Mouse (Mus musculus): ENCODE results near the gene Gjb1. TPM values are rescaled to one million over a fixed set of nuclear protein-coding genes. Genes with fewer than 3 reads are reported as not detected.

The Gjb1 gene
- polyA plus RNA-seq, 1 experiment = not detected

DNA sequence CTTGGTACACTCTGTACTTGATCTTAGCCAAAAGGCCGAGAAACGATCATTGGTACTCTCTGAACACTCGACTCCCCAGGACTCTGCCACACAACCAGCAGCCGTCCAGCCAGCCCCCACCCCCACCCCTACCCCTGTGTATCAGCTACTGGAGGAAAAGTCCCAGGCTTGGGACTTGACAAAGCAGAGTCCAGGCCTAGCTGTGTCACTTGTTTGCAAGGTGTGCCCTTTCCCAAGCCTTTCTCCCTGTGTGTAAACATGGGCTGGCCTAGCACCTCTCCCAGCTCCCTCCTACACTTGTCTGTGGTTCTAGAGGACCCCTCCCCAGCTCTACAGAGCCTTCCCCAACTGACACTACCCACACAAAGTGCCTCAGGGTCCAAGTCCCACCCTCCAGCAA lies 10.0 kb downstream of the Gjb1 start:
- TF ChIP-seq GATA1 (IDR thresholded peaks at IDR 0.05; ENCODE audit: low read length) = no peak

DNA sequence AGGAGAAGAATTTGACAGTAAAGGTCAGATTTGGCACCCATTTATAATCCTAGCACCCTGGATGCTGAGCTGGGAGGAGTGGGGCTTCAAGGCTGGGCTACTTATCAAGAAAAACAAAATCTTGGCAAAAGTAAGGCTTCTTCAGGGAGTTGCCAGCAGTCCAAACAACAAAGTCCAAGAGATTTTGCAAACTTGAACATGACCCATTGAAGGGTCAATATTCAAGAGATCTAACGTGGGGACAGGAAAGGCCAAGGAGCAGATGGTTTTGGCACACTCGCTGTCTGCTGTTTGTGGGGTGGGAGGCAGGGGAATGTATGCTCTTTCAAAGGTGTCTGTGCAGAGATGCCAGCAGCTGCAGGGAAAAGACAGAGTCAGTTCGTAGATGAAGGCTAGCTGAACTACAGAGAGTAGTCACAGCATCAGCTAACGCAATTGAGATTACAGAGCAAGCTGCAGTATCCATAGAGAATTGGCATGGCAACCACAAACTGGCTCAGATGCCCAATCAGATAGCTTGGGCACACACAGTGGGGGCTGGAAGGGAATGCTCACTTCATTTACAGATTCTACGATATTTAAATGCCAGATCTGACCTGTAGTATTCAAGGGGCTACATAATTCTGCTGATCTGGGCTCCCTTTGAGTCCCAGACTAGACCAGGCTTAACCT lies 12.8 kb downstream of the Gjb1 start:
- TF ChIP-seq GATA1 (IDR thresholded peaks at IDR 0.05; ENCODE audit: low read length) = no peak

DNA sequence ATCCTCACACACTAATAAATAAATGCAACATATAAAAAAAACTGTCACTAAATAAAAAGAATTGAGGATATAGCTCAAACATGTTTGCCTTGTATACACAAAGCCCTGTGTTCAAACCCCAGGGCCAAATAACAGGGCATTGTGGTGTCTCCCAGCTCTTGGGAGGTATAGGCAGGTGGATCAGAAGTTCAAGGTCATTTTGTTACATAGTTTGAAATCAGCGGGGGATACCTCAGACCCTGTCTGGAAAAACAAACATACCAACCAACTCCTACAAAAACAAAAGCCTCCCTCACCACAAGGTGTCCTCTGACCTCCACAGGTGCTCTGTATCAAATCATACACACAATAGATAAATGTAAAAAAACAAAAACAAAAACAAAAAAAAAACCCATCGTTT lies 18.2 kb downstream of the Gjb1 start:
- TF ChIP-seq GATA1 (IDR thresholded peaks at IDR 0.05; ENCODE audit: low read length) = no peak

DNA sequence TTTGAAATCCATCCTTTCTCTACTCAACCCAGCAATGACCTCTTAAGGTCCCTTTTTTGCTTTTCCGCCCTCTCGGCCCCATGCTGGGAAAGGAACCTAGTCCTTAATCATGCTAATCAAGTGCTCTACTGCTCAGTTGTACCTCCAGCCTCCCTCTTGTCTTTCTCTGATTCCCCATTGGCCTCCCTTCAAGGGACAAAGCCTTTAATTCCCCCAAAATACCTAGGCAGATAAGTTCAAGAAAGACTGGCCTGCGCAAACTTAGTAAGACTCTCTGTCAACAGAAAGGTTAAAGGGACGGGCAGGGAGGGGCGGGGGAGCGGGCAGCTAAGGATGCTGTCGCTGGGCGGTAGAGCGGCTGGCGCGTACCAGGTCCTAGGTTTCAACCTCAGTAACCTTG lies 20.3 kb downstream of the Gjb1 start:
- TF ChIP-seq GATA1 (IDR thresholded peaks at IDR 0.05; ENCODE audit: low read length) = no peak

DNA sequence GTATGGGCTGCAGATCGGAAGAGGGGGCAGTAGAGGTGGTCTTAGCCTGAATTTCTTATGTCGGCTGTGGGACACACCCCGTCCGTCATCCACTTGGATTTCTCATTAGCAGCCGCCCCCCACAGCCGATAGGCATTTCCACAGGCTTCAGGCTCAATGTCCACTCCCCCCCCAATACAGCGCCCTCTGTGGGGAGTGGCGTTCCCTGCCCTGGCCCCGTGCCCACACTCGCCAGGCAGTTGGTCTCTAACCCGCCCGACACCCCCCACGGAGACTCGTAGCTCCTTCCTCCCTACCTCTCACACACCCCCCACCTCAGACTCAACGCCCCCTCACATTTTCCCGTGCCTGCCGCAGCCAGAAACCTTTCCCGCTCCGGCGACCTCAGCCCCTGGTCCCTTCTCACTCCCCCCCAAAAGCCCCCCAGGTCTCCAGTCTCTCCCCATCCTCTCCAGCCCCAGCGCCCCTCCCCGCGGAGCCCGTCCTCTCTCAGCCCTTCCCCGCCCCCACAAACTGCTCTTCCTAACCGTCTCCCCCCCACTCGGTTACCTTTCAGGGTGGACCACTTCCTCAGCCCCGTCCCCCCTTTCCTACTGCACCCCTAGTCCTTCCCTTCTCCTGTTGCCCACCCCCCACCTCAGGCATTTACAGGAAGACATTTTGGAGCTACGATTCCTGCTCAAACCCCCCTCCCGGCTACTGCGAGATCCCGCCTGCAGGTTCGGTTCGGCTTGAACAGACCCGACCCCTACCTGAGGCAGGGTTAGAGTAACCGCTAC lies 43.0 kb downstream of the Gjb1 start:
- TF ChIP-seq GATA1 (IDR thresholded peaks at IDR 0.05; ENCODE audit: low read length) = no peak

DNA sequence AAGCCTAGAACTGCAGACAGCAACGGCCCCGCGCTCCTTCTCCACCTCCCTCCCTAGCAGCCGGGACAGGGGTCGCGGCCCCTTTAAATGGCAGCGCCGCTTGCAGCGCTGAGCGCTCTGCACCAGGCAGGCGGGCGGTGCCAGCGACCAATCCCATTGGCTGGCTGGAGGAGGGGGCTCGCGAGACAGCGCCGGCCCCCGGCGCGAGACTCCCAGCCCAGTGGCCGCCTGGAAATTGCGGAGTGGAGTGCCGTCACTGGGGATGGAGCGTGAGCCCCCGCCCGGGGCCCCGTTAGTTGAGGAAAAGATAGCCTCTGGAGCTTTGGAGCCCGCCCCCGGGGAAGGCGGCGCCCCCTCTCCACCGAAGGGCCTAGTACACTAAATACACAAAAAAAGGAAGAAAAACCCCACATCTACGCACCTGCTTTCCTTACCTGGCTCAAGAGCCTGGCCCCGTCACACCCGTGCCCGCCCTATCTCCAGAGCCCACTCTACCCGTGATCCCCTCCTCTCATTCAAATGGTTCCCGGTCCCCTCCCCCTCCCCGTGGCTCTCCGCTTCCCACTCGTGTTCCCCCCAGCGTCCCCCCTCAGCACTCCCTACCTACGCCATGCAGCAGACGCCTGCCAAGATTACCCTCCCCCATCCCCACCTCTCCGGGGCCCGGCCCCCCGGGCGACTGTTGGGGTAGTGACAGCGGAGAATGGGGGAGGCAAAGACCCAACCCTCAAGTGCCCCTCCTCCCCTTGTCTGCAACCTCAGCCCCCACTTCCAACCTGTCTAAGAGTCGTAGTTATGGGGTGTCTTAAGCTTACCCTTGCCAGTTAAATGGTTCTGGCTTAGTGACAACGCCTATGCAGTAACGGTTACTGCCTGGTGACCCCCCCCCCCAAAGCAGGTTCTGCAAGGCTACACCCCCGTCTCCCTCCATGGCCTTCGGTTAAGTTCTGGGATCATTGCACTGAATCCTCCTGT lies 43.8 kb downstream of the Gjb1 start:
- TF ChIP-seq GATA1 (IDR thresholded peaks at IDR 0.05; ENCODE audit: low read length) = no peak

DNA sequence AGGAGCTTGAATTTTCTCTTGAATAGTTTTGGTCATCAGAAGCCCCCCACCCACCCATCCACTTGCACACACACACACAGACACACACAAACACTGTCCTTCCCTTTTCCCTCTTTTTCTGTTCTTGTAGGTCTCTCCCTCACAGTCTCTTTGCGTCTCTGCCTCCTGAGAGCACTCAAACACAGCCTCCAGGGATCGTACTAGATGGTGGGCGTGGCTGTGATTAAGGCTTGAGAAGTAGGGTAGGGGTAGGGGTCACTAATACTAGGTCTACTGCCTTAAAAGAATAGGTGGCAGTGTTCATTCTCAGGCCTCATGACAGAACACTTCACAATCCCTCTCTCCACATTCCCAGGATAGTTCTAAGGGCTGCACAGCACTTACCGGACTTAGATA lies 44.5 kb downstream of the Gjb1 start, which contains the start of gene Zmym3:
Gene Zmym3, minus strand, starts transcription at position 150 of the 396 bp plus-strand sequence.
- TF ChIP-seq GATA1 (IDR thresholded peaks at IDR 0.05; ENCODE audit: low read length) = no peak

DNA sequence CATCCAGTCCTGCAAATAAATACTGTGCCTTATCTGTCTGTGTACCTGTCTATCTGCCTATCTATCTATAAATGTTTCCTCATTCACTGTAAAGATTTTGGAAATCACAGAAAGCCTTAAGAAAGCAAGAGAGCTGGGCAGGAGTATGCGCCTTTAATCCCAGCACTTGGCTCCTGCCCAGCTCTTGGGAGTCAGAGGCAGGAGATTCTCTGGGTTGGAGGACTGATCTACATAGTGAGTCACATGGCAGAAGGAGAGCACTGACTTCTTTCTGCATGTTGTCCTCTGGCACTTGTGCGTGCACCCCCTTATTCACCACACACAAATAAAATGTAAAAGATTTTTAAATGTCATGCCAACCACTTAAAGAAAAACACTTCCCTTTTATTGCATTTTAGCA lies 47.3 kb downstream of the Gjb1 start:
- no peak for TF ChIP-seq GATA1 (IDR thresholded peaks at IDR 0.05; ENCODE audit: low read length)

DNA sequence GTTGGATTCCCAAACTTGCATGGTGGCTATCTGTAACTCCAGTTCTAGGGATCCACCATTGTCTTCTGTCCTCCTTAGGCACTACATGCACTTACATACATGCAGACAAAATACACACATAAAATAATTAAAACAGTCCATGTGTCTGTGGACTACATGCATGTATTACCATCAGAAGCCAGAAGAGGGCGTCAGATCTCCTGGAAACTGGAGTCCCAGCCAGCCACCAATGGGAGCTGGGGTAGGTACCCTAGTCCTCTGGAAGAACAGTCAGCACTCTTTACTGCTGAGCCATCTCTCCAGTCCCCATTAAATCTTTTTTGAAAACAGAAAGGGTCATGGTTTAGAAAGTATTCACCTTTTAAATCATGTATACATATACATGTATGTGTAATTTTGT lies 51.6 kb downstream of the Gjb1 start:
- no peak for TF ChIP-seq GATA1 (IDR thresholded peaks at IDR 0.05; ENCODE audit: low read length)

DNA sequence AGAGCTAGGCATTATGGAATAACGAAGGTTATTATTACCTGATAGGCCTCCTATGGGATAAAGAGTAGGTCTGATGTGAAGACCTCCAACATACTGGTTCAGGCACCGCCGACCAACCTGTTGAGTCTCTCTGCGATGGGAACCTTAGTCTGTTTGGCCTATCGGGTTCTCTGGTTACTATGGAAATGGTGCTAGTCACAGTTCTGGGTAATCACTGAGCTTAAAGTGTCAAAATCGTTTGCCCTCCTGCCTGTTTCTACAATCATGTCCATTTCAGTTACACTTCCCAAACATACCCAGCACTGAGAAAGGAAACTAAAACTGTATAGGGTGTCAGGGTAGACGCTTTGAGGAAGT lies 52.6 kb downstream of the Gjb1 start:
- no peak for TF ChIP-seq GATA1 (IDR thresholded peaks at IDR 0.05; ENCODE audit: low read length)

DNA sequence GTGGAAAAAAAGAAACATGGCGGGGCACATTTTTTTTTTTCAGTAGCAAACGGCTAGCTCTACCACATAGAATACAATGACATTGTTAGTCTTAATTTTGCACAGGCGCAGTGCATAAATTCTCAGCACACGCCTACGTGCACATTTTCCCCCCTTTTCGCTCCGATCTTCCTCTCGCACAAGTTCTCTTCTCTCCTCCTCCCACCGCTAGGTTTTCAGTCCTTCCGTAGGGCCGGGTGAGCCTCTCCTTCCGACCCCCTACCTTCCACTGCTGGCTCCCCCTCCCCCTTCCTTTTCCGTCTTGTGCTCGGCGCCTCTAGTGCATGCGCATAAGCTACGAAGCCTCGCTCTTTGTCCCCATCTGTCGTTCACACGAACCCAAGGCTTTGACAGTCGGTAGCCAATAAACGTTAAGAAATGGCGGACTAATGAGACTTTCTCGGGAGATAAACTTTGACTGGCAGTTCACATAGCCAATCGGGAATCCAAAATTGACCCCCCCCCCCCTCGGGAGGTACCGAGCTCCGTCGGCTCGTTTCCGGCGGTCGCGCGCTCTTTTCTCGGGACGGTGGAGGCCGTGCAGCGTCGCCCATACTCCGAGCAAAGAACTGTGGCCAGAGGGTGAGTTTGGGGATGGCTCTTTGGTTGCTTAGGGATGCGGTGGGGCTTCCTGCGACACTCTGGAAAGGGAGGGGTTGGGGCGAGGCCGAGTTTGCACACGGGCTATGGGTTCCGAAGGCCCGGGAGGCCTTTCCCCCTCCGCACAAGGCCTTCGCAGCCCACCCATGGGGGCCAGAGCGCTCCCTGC lies 53.2 kb downstream of the Gjb1 start, which contains the start of gene Nono:
Gene Nono, plus strand, starts transcription at position 177 of the 808 bp plus-strand sequence.
- TF ChIP-seq GATA1 (IDR thresholded peaks at IDR 0.05; ENCODE audit: low read length) = no peak

DNA sequence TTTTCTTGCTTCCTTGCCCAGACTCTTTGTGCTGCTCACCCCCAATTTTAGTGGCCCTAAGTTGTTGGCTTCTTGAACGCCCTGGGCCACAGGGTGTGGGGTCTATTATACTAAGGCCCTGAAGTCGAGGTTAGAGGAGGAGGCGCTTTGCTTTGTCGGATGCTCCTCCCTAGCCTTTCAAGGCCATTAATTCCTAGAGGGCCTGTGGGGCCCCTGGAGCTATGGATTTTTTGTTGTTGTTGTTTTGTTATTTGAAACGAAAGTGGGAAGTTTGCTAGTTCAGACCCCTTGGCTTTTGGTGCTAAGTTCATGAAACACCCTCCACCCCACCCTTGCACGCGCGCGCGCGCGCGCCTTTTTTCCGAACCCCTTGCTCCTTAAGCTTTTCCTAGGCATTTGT lies 53.8 kb downstream of the Gjb1 start:
- no peak for TF ChIP-seq GATA1 (IDR thresholded peaks at IDR 0.05; ENCODE audit: low read length)

Other genes with a start within 250 kb of the Gjb1 start
- 29.4 and 33.6 TPM in 2 replicates for gene Snx12, start 153.8 kb upstream of the Gjb1 start, polyA plus RNA-seq (2012)
- gene Foxo4, start 121.8 kb upstream of the Gjb1 start, polyA plus RNA-seq (2012) = 50.8 and 58.2 TPM in 2 replicates
- gene Gm614, start 112.4 kb upstream of the Gjb1 start, polyA plus RNA-seq (2012) = not detected in 2 replicates
- gene Il2rg, start 108.1 kb upstream of the Gjb1 start, polyA plus RNA-seq (2012) = 22.6 and 24.4 TPM in 2 replicates
- gene Gm20489, start 107.4 kb upstream of the Gjb1 start, polyA plus RNA-seq (2012) = not detected in 2 replicates
- 37.1 and 81.7 TPM in 2 replicates for gene Med12, start 102.3 kb upstream of the Gjb1 start, polyA plus RNA-seq (2012)
- 0.09 TPM in 1 of 2 replicates, not detected in the other for gene Nlgn3, start 77.2 kb upstream of the Gjb1 start, polyA plus RNA-seq (2012)
- gene Zmym3, start 44.5 kb downstream of the Gjb1 start, polyA plus RNA-seq (2012) = 36.4 and 38.0 TPM in 2 replicates
- gene Nono, start 52.9 kb downstream of the Gjb1 start, polyA plus RNA-seq (2012) = 33.9 and 78.3 TPM in 2 replicates
- gene Itgb1bp2, start 72.7 kb downstream of the Gjb1 start, polyA plus RNA-seq (2012) = 0.14 TPM in 1 of 2 replicates, not detected in the other
- 3.5 and 4.0 TPM in 2 replicates for gene Taf1, start 156.4 kb downstream of the Gjb1 start, polyA plus RNA-seq (2012)

All from G1E-ER4 (cell line).